Mouse (Mus musculus): Measurements from ENCODE around the gene Arhgef11. TPM values are rescaled to one million over a fixed set of nuclear protein-coding genes. Genes with fewer than 3 reads are reported as not detected.

The Arhgef11 gene
- polyA plus RNA-seq, 1 experiment from 2014 or later, result 6.1 TPM

DNA sequence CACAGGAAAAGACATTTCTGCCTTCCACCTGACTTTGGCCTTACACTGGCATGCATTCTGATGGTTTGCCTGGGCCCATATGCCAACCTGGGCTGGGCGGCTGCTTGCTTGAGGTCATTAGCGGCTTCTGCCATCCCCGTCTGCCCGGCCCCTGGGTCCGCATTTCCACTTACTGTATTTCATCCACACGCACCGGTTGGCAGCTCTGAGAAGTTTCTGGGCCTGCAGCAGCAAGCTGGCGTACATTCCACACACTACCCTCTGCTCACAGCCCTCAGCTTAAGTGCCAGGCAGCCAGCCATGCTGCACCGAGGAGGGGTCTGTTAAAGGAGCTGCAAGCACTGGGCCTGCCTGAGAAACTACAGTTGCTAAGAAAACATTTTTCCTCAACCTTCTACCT lies 13.5 kb downstream of the Arhgef11 start:
- TF ChIP-seq CTCF (IDR thresholded peaks at IDR 0.05; ENCODE audit: low read depth), result no peak
- no peak for TF ChIP-seq EP300 (optimal IDR thresholded peaks at IDR 0.05)
- ATAC-seq (ENCODE audit: low FRiP score, low TSS enrichment), result no peak
- no peak overlapping the region for H3K4me3 ChIP-seq (ENCODE audit: low read depth, low read length)
- no peaks in the 10 kb centered on the region for H3K36me3 ChIP-seq (ENCODE audit: control insufficient read depth, insufficient read depth, low read length)
- H3K27ac ChIP-seq (replicated peaks), result no peak overlapping the region
- 79% methylated on average over 9 of the region's 9 CpGs for WGBS
- no peak overlapping the region for H3K9ac ChIP-seq (ENCODE audit: low read length)
- DNase-seq (ENCODE audit: low spot score), result no peak
- H3K9me3 ChIP-seq (ENCODE audit: control insufficient read depth, low read length), result no peaks in the 10 kb centered on the region
- no peaks in the 10 kb centered on the region for H3K4me1 ChIP-seq (replicated peaks; ENCODE audit: control insufficient read depth, insufficient read depth)
- H3K4me2 ChIP-seq (replicated peaks; ENCODE audit: low read depth), result no peak overlapping the region
- H3K27me3 ChIP-seq (ENCODE audit: control insufficient read depth, insufficient read depth, low read length), result no peaks in the 10 kb centered on the region

DNA sequence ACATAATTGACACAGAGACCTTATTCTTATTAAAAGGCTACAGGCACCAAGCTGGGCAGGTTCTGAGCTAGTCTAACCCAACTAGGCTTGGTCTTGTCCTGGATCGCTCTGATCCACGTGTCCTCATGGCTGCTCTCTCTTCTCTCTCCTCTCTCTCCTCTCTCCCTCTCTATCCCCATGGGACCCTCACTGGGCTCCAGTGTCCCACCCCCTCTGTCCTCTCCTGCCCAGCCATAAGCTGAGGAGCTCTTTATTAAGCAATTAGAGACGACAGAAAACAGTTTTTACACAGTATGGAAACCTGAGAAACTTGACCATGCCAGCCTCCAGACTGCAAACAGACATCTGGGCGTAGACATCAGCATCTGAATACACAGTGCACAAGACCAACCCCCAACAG lies 14.0 kb downstream of the Arhgef11 start:
- H3K4me2 ChIP-seq (replicated peaks; ENCODE audit: low read depth), result no peak overlapping the region
- TF ChIP-seq EP300 (optimal IDR thresholded peaks at IDR 0.05) (no peak), CTCF (IDR thresholded peaks at IDR 0.05; ENCODE audit: low read depth) (no peak)
- H3K9me3 ChIP-seq (ENCODE audit: control insufficient read depth, low read length), result no peaks in the 10 kb centered on the region
- 67% methylated on average over 4 of the region's 4 CpGs for WGBS
- no peaks in the 10 kb centered on the region for H3K27me3 ChIP-seq (ENCODE audit: control insufficient read depth, insufficient read depth, low read length)
- H3K36me3 ChIP-seq (ENCODE audit: control insufficient read depth, insufficient read depth, low read length), result no peaks in the 10 kb centered on the region
- no peak overlapping the region for H3K27ac ChIP-seq (replicated peaks)
- H3K9ac ChIP-seq (ENCODE audit: low read length), result no peak overlapping the region
- no peaks in the 10 kb centered on the region for H3K4me1 ChIP-seq (replicated peaks; ENCODE audit: control insufficient read depth, insufficient read depth)
- no peak overlapping the region for H3K4me3 ChIP-seq (ENCODE audit: low read depth, low read length)
- ATAC-seq (ENCODE audit: low FRiP score, low TSS enrichment) (no peak), DNase-seq (ENCODE audit: low spot score) (no peak)

GRCm38 (mm10) chr3:87635514-87635913 lies 18.2 kb downstream of the Arhgef11 start:
- Histone ChIP-seq H3K4me3 (ENCODE audit: low read depth, low read length) (no peak overlapping the region), H3K36me3 (ENCODE audit: control insufficient read depth, insufficient read depth, low read length) (no peaks in the 10 kb centered on the region), H3K4me2 (replicated peaks; ENCODE audit: low read depth) (no peak overlapping the region), H3K27ac (replicated peaks) (no peak overlapping the region), H3K27me3 (ENCODE audit: control insufficient read depth, insufficient read depth, low read length) (no peaks in the 10 kb centered on the region), H3K9me3 (ENCODE audit: control insufficient read depth, low read length) (no peaks in the 10 kb centered on the region), H3K9ac (ENCODE audit: low read length) (no peak overlapping the region), H3K4me1 (replicated peaks; ENCODE audit: control insufficient read depth, insufficient read depth) (no peaks in the 10 kb centered on the region)
- WGBS, result 51% methylated on average over 4 of the region's 4 CpGs
- ATAC-seq (ENCODE audit: low FRiP score, low TSS enrichment), result peak; percentile 54; the same call in 1 of the 2 replicates
- TF ChIP-seq CTCF (IDR thresholded peaks at IDR 0.05; ENCODE audit: low read depth) (no peak), EP300 (optimal IDR thresholded peaks at IDR 0.05) (no peak)
- DNase-seq (ENCODE audit: low spot score), result no peak

DNA sequence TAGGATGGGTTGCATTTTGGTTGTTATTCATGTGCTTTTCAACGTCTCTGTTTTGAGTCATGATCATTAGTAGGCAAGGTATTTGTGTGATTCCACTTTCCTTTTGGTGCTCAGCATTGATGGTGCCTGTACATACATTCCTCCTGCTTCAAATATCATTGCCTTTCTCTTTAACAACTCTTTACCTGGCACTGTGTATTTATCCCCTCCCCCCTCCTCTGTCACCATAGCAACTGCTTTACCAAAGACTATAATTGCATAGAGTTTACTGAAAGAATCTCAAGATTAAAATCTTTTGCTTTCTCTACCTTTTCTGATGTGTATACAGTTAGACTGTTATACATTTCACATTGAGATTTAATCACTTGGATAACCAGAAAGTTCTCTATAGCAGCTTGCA lies 26.1 kb downstream of the Arhgef11 start:
- no peaks in the 10 kb centered on the region for H3K36me3 ChIP-seq (ENCODE audit: control insufficient read depth, insufficient read depth, low read length)
- H3K27ac ChIP-seq (replicated peaks), result no peak overlapping the region
- H3K4me3 ChIP-seq (ENCODE audit: low read depth, low read length), result no peak overlapping the region
- H3K4me1 ChIP-seq (replicated peaks; ENCODE audit: control insufficient read depth, insufficient read depth), result no peaks in the 10 kb centered on the region
- 64% methylated on average over 1 of the region's 1 CpGs for WGBS
- ATAC-seq (ENCODE audit: low FRiP score, low TSS enrichment) (no peak), DNase-seq (ENCODE audit: low spot score) (no peak)
- TF ChIP-seq CTCF (IDR thresholded peaks at IDR 0.05; ENCODE audit: low read depth) (no peak), EP300 (optimal IDR thresholded peaks at IDR 0.05) (no peak)
- H3K27me3 ChIP-seq (ENCODE audit: control insufficient read depth, insufficient read depth, low read length), result no peaks in the 10 kb centered on the region
- H3K4me2 ChIP-seq (replicated peaks; ENCODE audit: low read depth), result no peak overlapping the region
- H3K9me3 ChIP-seq (ENCODE audit: control insufficient read depth, low read length), result no peaks in the 10 kb centered on the region
- H3K9ac ChIP-seq (ENCODE audit: low read length), result no peak overlapping the region

DNA sequence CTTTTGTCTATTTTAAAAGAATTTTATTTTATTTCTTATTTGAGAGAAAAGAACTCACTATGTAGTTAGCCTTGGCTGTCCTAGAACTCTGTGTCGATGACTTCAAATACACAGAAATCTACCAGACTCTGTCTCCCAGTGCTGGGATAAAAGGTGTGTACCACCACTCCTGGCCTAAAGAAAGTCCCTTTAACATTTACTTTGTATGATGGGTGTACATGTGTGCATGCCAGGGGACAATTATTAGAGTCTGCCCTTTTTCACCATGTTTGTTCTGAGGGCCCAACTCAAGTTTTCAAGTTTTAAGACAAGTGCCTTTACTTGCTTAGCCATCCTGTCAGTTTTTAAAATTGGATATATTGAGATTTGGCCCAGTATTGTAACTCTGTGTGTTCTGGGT lies 28.8 kb downstream of the Arhgef11 start:
- Histone ChIP-seq H3K4me3 (ENCODE audit: low read depth, low read length) (no peak overlapping the region), H3K27me3 (ENCODE audit: control insufficient read depth, insufficient read depth, low read length) (no peaks in the 10 kb centered on the region), H3K27ac (replicated peaks) (no peak overlapping the region), H3K4me2 (replicated peaks; ENCODE audit: low read depth) (no peak overlapping the region), H3K9ac (ENCODE audit: low read length) (no peak overlapping the region), H3K9me3 (ENCODE audit: control insufficient read depth, low read length) (no peaks in the 10 kb centered on the region), H3K36me3 (ENCODE audit: control insufficient read depth, insufficient read depth, low read length) (no peaks in the 10 kb centered on the region), H3K4me1 (replicated peaks; ENCODE audit: control insufficient read depth, insufficient read depth) (no peaks in the 10 kb centered on the region)
- DNase-seq (ENCODE audit: low spot score) (no peak), ATAC-seq (ENCODE audit: low FRiP score, low TSS enrichment) (no peak)
- TF ChIP-seq CTCF (IDR thresholded peaks at IDR 0.05; ENCODE audit: low read depth) (no peak), EP300 (optimal IDR thresholded peaks at IDR 0.05) (no peak)
- WGBS, result 97% methylated on average over 1 of the region's 1 CpGs

DNA sequence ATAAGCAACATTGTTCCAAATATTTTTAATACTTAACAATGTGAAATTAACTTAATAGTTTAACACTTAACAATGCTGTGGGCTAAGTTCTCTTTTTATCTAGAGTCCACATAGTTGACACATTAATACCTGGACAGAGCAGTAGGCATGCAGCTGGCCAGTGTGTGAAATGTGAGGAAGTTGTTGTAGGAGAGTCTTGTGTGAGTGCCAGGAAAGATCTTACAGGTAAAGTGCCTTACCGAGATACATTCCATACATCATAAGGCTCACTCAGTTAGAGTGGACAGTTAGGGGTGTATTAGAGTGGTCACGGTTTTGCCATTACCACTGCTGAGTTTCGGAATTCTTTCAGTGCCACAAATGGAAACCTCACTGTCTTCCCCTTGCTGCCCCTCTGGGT lies 31.7 kb downstream of the Arhgef11 start:
- Histone ChIP-seq H3K9ac (ENCODE audit: low read length) (no peak overlapping the region), H3K36me3 (ENCODE audit: control insufficient read depth, insufficient read depth, low read length) (no peaks in the 10 kb centered on the region), H3K27ac (replicated peaks) (no peak overlapping the region), H3K4me1 (replicated peaks; ENCODE audit: control insufficient read depth, insufficient read depth) (no peaks in the 10 kb centered on the region), H3K9me3 (ENCODE audit: control insufficient read depth, low read length) (no peaks in the 10 kb centered on the region), H3K4me3 (ENCODE audit: low read depth, low read length) (no peak overlapping the region), H3K27me3 (ENCODE audit: control insufficient read depth, insufficient read depth, low read length) (no peaks in the 10 kb centered on the region), H3K4me2 (replicated peaks; ENCODE audit: low read depth) (no peak overlapping the region)
- WGBS, result 84% methylated on average over 3 of the region's 3 CpGs
- DNase-seq (ENCODE audit: low spot score), result no peak
- ATAC-seq (ENCODE audit: low FRiP score, low TSS enrichment), result no peak
- TF ChIP-seq EP300 (optimal IDR thresholded peaks at IDR 0.05) (no peak), CTCF (IDR thresholded peaks at IDR 0.05; ENCODE audit: low read depth) (no peak)

All from stomach, postnatal 0 days (tissue).